Mouse (Mus musculus) embryo, embryonic 11 days (tissue): ENCODE measurements around the gene Plekha6.

Experiments
- DNase-seq: peaks from one replicate; pipeline ENCODE4 v3.0.0-alpha.2; 2015

The Plekha6 gene

GRCm38 (mm10) chr1:133163820-133164431 lies at the start of gene Plekha6:
Gene Plekha6 (plus strand): TSS chr1:133164210.
- DNase-seq, result peak; percentile 77

- no peak for DNase-seq
Measured at GRCm38 (mm10) chr1:133116108-133116507, 47.9 kb upstream of the Plekha6 start.

DNA sequence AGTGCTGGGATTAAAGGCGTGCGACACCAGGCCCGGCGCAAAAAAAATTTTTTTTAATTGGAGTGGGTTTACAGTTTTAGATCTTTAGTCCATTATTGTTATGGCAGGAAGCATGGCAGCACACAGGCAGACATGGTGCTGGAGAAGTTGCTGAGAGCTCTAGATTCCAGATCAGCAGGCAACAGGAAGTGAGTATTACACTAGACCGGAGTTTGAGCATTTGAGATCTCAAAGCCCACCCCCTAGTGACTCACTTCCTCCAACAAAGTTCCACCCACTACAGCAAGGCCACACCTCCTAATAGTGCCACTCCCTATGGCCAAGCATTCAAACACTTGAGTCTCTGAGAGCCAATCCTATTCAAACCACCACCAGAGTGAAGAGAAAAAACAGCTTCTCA lies 45.9 kb upstream of the Plekha6 start:
- DNase-seq, result no peak

DNA sequence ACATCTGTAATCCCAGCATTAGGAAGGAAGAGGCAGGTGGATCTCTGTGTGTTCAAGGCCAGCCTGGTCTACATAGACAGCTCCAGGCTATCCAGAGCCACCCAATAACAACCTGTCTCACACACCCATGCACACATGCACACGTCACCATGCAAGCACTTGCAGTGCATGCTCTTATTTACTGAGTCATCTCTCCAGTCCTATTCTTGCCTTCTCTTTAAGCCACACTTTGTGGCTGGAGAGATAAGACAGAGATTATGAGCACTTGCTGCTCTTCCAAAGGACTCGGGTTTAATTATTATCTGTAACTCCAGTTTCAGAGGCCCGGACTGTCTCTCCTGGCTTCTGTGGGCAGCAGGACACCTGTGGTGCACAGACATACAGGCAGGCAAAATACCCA lies 45.2 kb upstream of the Plekha6 start:
- DNase-seq, result no peak

- no peak for DNase-seq
Measured at GRCm38 (mm10) chr1:133119931-133120712, 43.9 kb upstream of the Plekha6 start.

- no peak for DNase-seq
Measured at GRCm38 (mm10) chr1:133121246-133121645, 42.8 kb upstream of the Plekha6 start.

DNA sequence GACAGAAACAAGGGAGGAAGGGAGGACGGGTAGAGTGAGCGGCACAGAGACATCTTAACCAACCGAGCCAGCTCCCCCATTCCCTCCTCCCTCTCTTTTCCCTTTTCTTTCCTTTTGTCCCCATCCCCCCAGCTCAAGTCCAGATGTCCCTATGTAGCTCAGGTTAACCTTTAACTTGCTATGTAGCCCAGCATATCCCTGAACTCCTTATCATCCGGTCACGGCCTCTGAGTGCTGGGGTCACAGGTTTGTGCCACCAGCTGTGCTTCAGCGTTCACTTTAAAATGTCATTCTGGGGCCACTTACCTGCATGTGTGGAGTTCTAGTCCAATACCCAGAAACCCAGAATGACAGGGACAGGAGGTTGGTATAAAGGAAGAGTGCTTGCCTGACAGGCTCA lies 39.9 kb upstream of the Plekha6 start:
- DNase-seq, result no peak

- DNase-seq, result no peak
Measured at GRCm38 (mm10) chr1:133125640-133126364, 38.2 kb upstream of the Plekha6 start.

DNA sequence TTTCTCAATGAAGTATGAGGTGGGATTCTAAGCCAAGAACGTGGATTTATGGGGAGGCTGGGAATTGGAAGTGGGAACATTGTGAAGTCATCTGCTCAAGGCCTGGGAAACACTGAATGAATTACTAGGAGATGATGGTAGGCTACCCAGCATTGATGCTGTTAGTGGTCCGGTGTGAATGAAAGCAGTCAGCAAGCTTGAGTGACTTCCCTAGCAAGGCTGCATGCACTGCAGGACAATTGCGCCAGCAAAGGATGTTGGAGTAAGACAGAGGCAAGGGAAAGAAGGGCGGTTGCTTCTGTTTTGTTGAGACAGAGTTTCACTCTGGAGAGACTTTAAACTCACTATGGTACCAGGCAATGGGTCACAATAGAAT lies 37.7 kb upstream of the Plekha6 start:
- no peak for DNase-seq

GRCm38 (mm10) chr1:133127328-133127727 lies 36.7 kb upstream of the Plekha6 start:
- no peak for DNase-seq

- peak; percentile 42 for DNase-seq
Measured at GRCm38 (mm10) chr1:133129471-133130221, 34.4 kb upstream of the Plekha6 start.

GRCm38 (mm10) chr1:133130638-133131560 lies 33.1 kb upstream of the Plekha6 start, which contains the start of gene Ppp1r15b:
Gene Ppp1r15b (plus strand): TSS chr1:133131143.
- peak; percentile 100 for DNase-seq

GRCm38 (mm10) chr1:133131561-133131905 lies 32.5 kb upstream of the Plekha6 start:
- DNase-seq, result no peak

- DNase-seq, result no peak
Measured at GRCm38 (mm10) chr1:133131936-133132335, 32.1 kb upstream of the Plekha6 start.

- DNase-seq, result no peak
Measured at GRCm38 (mm10) chr1:133132388-133133326, 31.4 kb upstream of the Plekha6 start.

- no peak for DNase-seq
Measured at GRCm38 (mm10) chr1:133133425-133133824, 30.6 kb upstream of the Plekha6 start.

GRCm38 (mm10) chr1:133134071-133134470 lies 29.9 kb upstream of the Plekha6 start:
- DNase-seq, result no peak

DNA sequence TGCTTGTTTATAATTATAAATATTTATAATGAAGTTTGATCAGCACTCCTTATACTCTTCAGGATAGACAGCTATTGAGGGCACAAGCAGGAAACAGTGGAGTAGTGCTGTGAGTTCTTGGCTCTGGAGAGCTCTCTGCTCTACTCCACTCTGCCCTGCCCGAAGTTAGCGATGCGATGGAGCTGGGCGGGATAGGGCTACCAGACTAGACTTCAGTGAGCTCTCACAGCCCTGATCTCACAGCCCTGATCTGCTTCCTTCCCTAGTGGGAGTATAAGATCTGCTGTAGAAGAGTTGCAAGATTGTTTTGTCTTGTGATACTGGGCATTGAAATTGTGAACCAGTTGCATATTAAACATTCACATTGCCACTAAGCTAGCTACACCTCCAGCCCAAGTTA lies 29.1 kb upstream of the Plekha6 start:
- DNase-seq, result no peak

DNA sequence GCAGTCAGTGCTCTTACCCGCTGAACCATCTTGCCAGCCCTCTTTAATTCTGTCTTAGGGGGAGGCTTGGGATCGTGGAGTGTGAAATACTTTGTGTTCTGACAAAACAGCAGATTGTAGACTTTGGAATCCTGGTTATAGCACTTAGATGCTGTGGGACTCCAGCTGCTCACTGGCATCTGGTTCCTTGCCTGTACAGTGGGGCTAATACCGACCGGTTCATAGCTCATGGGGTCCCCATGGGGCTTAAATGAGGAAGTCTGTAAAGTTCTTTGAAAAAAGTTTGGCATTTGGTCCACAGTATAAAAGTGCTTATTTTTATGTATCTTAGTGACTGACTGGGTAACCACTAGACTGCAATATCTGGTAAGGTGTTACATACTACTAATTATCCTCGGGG lies 28.2 kb upstream of the Plekha6 start:
- no peak for DNase-seq

GRCm38 (mm10) chr1:133138401-133138800 lies 25.6 kb upstream of the Plekha6 start:
- DNase-seq, result no peak
